8 mouse cellular contexts compared by ENCODE assay signal in genomic region chr9:43286870-43287269, GRCm38 (mm10). TPM values are rescaled to one million over a fixed set of nuclear protein-coding genes. Genes with fewer than 3 reads are reported as not detected.
DNase-seq lines count a peak whose midpoint lies in the region; ATAC-seq and TF ChIP-seq lines count a peak whose summit lies in the region.

No protein-coding gene starts in this region.

- H3K4me2 ChIP-seq in forebrain, embryonic 11.5 days (ENCODE audit: low read depth, low read length, severe bottlenecking): peak overlapping the region; percentile 35
- H3K4me2 ChIP-seq in hindbrain, embryonic 13.5 days: peak overlapping the region; percentile 40

- no peaks in the 10 kb centered on the region for H3K4me1 ChIP-seq in G1E (ENCODE audit: insufficient read depth, low read depth, low read length)
- 0 out of 2 replicates have a peak, but pooled peaks cover 3% of the 10 kb centered on the region for H3K4me1 ChIP-seq in forebrain, embryonic 11.5 days (replicated peaks; ENCODE audit: control insufficient read depth, insufficient read depth, low read length)
- H3K4me1 ChIP-seq in hindbrain, embryonic 13.5 days (replicated peaks): peaks cover 10% of the 10 kb centered on the region
- no peaks in the 10 kb centered on the region for H3K4me1 ChIP-seq in spleen, adult 2 months (ENCODE audit: control insufficient read depth, insufficient read depth, insufficient read length)

- no peak for TF ChIP-seq POLR2A in spleen, adult 2 months (IDR thresholded peaks at IDR 0.05; ENCODE audit: low read depth, low read length)

- WGBS in forebrain, embryonic 11.5 days: under 1% methylated on average over 20 of the region's 20 CpGs
- WGBS in hindbrain, embryonic 13.5 days: 3% methylated on average over 20 of the region's 20 CpGs
- 9% methylated on average over 20 of the region's 20 CpGs for WGBS in spleen, adult 2 months

- no peak for DNase-seq in G1E (ENCODE audit: low spot score)
- DNase-seq in brain, adult 2 months (ENCODE audit: low read depth, low spot score): peak; percentile 34
- DNase-seq in forebrain, embryonic 11.5 days (ENCODE audit: low spot score): peak; percentile 94
- DNase-seq in layer of hippocampus, postnatal 36 days: peak; percentile 59 to 77
- peak in 1 of 2 experiments; percentile 24 for DNase-seq in spleen, adult 2 months (ENCODE audit: low read depth in 1 of 2, low spot score in 2 of 2)

- ATAC-seq in G1E (ENCODE audit: extremely low read depth, insufficient number of reproducible peaks, low FRiP score, poor library complexity, severe bottlenecking): no peak
- peak; percentile 50 for ATAC-seq in forebrain, embryonic 11.5 days (replicated peaks; ENCODE audit: low FRiP score)
- ATAC-seq in hindbrain, embryonic 13.5 days (ENCODE audit: low FRiP score): 0 out of 2 replicates have a peak, but pooled peaks have one; percentile 40
- peak; percentile 76 for ATAC-seq in megakaryocyte progenitor cell, adult 5-6 weeks (replicated peaks; ENCODE audit: poor library complexity)
- ATAC-seq in erythroblast, adult 5-6 weeks (replicated peaks; ENCODE audit: low FRiP score, poor library complexity, severe bottlenecking): no peak

- peaks cover 8% of the 10 kb centered on the region for H3K9me3 ChIP-seq in G1E (replicated peaks)
- no peaks in the 10 kb centered on the region for H3K9me3 ChIP-seq in forebrain, embryonic 11.5 days (ENCODE audit: control insufficient read depth, low read length)
- H3K9me3 ChIP-seq in hindbrain, embryonic 13.5 days: no peaks in the 10 kb centered on the region

- no peak overlapping the region for H3K4me3 ChIP-seq in G1E (ENCODE audit: low read depth, low read length)
- H3K4me3 ChIP-seq in forebrain, embryonic 11.5 days (ENCODE audit: low read depth, low read length): no peak overlapping the region
- no peak overlapping the region for H3K4me3 ChIP-seq in hindbrain, embryonic 13.5 days
- H3K4me3 ChIP-seq in spleen, adult 2 months (ENCODE audit: extremely low read depth, insufficient read depth, insufficient read length): no peak overlapping the region

- H3K27me3 ChIP-seq in G1E (ENCODE audit: insufficient read depth, low read length): peaks cover 30% of the 10 kb centered on the region
- no peaks in the 10 kb centered on the region; the same call in 1 of the 2 replicates for H3K27me3 ChIP-seq in forebrain, embryonic 11.5 days (ENCODE audit: control insufficient read depth, insufficient read depth, low read length)
- H3K27me3 ChIP-seq in hindbrain, embryonic 13.5 days: peaks cover 37% of the 10 kb centered on the region
- H3K27me3 ChIP-seq in spleen, adult 2 months (ENCODE audit: control insufficient read depth, insufficient read depth, low read length): no peaks in the 10 kb centered on the region

- H3K9ac ChIP-seq in forebrain, embryonic 11.5 days (ENCODE audit: low read length): peak overlapping the region; percentile 46
- H3K9ac ChIP-seq in hindbrain, embryonic 13.5 days: peak overlapping the region; percentile 55

- no peaks in the 10 kb centered on the region for H3K36me3 ChIP-seq in G1E (replicated peaks)
- H3K36me3 ChIP-seq in forebrain, embryonic 11.5 days (ENCODE audit: control insufficient read depth, insufficient read depth, low read length): no peaks in the 10 kb centered on the region
- no peaks in the 10 kb centered on the region for H3K36me3 ChIP-seq in hindbrain, embryonic 13.5 days
- H3K36me3 ChIP-seq in spleen, adult 2 months (ENCODE audit: control insufficient read depth, insufficient read depth, low read length): no peaks in the 10 kb centered on the region

- H3K27ac ChIP-seq in forebrain, embryonic 11.5 days (ENCODE audit: low read depth, low read length): no peak overlapping the region
- H3K27ac ChIP-seq in hindbrain, embryonic 13.5 days: no peak overlapping the region
- H3K27ac ChIP-seq in spleen, adult 2 months (ENCODE audit: insufficient read depth, low read length): no peak overlapping the region

- TF ChIP-seq CTCF in G1E (IDR thresholded peaks at IDR 0.05; ENCODE audit: low read depth, low read length): peak; percentile 60
- peak; percentile 84 for TF ChIP-seq CTCF in spleen, adult 2 months (IDR thresholded peaks at IDR 0.05; ENCODE audit: extremely low read depth, insufficient read depth, insufficient read length, insufficient replicate concordance)

RNA-seq across cellular contexts. Expression of gene Trim29, which starts 23.8 kb away (rescaled TPM):
- total RNA-seq in G1E (2014; fragmentation: Nextera tagmentation) (not detected in 2 replicates), G1E (2017) (not detected in 2 replicates)
- polyA plus RNA-seq in G1E (2012): not detected in 2 replicates
- 1.3 and 1.6 TPM in 2 replicates for polyA plus RNA-seq in forebrain, embryonic 11.5 days (2014; fragmentation: Nextera tagmentation; extraction: Ambion mirVana)
- polyA plus RNA-seq in hindbrain, embryonic 13.5 days (2015; fragmentation: Nextera tagmentation; extraction: Ambion mirVana): not detected in 2 replicates
- total RNA-seq in layer of hippocampus, postnatal 36 days (2021): under 1 TPM; 0.37 to 0.40 TPM
- total RNA-seq in megakaryocyte progenitor cell, adult 5-6 weeks (2015): not detected in 2 replicates
- total RNA-seq in megakaryocyte progenitor cell, adult 5-6 weeks (2017): not detected in 2 replicates
- polyA plus RNA-seq in spleen, adult 2 months (2012; rRNA removed): 0.06 TPM in 1 of 2 replicates, not detected in the other
- total RNA-seq in erythroblast, adult 5-6 weeks (2015; ENCODE audit: low replicate concordance): not detected in 2 replicates
- total RNA-seq in erythroblast, adult 5-6 weeks (2017; ENCODE audit: low replicate concordance): 0.60 TPM in 1 of 2 replicates, not detected in the other

RNA-seq across cellular contexts. Expression of gene Oaf, which starts 47.2 kb away (rescaled TPM):
- total RNA-seq in G1E (2014; fragmentation: Nextera tagmentation) (15.2 and 29.5 TPM in 2 replicates), G1E (2017) (22.1 and 28.8 TPM in 2 replicates)
- 24.2 and 26.9 TPM in 2 replicates for polyA plus RNA-seq in G1E (2012)
- 38.9 and 46.7 TPM in 2 replicates for polyA plus RNA-seq in forebrain, embryonic 11.5 days (2014; fragmentation: Nextera tagmentation; extraction: Ambion mirVana)
- 11.3 and 12.6 TPM in 2 replicates for polyA plus RNA-seq in hindbrain, embryonic 13.5 days (2015; fragmentation: Nextera tagmentation; extraction: Ambion mirVana)
- 10 to 100 TPM; 13.1 to 17.7 TPM for total RNA-seq in layer of hippocampus, postnatal 36 days (2021)
- total RNA-seq in megakaryocyte progenitor cell, adult 5-6 weeks (2015): 19.2 and 20.9 TPM in 2 replicates
- 10.0 and 17.0 TPM in 2 replicates for total RNA-seq in megakaryocyte progenitor cell, adult 5-6 weeks (2017)
- polyA plus RNA-seq in spleen, adult 2 months (2012; rRNA removed): 8.5 and 10.9 TPM in 2 replicates
- 2.1 and 21.7 TPM in 2 replicates for total RNA-seq in erythroblast, adult 5-6 weeks (2015; ENCODE audit: low replicate concordance)
- total RNA-seq in erythroblast, adult 5-6 weeks (2017; ENCODE audit: low replicate concordance): 1.8 and 3.7 TPM in 2 replicates

Comparison
In these comparisons a context has a peak if more than half of its experiments do, and no peak if none do; other contexts are left out.
1. ATAC-seq: peak in forebrain, embryonic 11.5 days (single experiment), hindbrain, embryonic 13.5 days (single experiment) and megakaryocyte progenitor cell, adult 5-6 weeks (single experiment); none in G1E (single experiment) and erythroblast, adult 5-6 weeks (single experiment).